Mouse (Mus musculus): ENCODE measurements around the gene Ppm1e.

DNA sequence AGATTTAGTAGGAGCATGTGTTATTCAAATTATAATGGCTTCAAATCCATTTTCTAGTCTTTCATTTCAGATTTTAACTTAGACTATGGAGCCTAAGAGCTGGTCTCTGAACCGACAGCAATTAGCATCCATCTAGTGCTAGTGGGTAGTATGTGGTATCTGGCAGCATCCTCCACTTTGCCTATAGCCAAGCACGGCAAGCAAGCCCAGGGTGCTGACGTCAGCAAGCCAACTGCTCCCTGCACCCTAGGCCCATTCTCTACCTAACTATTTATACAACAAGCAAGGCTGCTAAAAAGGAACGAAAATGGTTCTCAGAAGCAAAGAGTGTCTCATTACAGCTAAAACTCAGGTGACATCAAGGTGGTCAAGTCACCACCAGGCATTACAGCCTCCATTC, 80.0 kb downstream of the Ppm1e start:
- TF ChIP-seq USF1 (IDR thresholded peaks at IDR 0.05; ENCODE audit: low read depth, low read length) (no peak), CTCF (conservative IDR thresholded peaks at IDR 0.05 in 1 of 2, IDR thresholded peaks at IDR 0.05 in 1 of 2; ENCODE audit: low read depth in 2 of 2, low read length in 2 of 2) (no peak), ZNF384 (IDR thresholded peaks at IDR 0.05; ENCODE audit: low read depth, low read length) (no peak)
